Mouse (Mus musculus) right cerebral cortex, postnatal 14 days (tissue): ENCODE measurements around the gene Cdk5rap1.
"Not testable (repeated sequence)": the region's sequence is repeated elsewhere in the genome, so short reads cannot be mapped to it uniquely, and the experiment has no call there.

Experiments used
- DNase-seq: peaks from one replicate; pipeline ENCODE4 v3.0.0; 2022

Cdk5rap1 gene

DNA sequence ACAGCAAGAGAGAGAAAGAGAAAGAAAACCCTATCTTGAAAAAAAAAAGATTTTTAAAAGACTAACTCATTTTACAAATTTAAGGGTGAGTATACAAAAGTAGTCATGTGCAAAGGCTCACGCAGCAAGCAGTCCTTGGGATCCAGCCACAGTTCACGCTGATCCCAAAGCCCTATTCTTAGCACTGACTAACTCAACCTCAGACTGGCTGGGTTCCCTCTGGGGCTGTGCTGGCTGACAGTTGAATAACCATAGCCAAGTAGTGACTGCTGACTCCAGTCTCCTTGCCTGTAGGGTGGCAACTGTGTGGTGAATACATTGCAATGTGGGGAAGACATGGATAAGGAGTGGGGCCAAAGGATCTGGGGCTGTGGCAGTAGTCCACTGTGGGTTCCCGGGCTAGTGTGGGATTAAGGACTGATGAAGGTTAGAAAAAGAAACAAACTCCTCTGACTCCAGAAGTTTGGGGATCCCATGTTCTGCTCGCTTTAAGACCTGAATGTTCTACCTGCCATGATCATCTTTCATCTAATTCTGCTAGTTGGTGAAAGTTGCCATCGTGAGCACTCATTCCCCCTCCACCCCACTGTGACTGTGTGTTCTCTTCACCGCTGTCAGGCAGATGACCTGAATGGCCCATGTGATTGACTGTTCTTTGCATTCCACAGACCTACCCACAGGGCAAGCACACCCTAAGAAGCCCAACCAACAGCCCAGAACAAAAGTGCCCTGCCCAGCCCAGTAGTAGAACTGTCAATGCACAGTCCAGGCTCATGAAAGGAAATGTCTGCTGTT is 2.2 kb upstream of the Cdk5rap1 start:
- no peak for DNase-seq

DNA sequence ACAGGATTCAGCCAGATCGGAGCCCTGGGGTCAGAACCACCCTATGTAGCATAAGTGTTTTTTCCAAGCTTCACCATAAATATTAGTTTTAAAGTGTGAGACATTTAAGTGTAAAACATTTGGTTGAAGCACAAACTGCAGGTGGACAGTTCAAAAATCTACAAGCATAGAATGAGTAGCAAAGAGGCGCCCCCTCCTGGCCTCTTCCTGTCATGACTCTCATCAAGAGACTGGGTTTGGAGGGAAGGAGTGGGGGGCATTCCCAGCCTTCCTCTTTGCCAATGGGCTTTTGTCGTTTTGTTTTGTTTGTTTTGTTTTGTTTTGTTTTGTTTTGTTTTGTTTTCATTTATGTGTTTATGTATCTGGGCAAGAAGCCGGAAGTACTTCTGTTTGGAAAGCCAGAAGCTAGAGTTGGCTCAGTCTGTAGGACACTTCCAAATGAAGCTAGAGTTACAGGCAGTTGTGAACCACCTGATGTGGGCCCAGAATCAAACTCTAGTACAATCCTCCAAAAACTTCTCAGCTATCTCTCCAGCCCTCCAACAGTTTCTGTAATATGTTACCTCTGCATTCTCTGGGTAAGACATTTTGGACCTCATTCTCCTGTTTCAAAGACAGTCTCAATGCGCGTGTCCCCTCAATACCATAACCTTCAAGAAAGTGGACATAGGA is 1.3 kb upstream of the Cdk5rap1 start:
- DNase-seq: peak; percentile 77

DNA sequence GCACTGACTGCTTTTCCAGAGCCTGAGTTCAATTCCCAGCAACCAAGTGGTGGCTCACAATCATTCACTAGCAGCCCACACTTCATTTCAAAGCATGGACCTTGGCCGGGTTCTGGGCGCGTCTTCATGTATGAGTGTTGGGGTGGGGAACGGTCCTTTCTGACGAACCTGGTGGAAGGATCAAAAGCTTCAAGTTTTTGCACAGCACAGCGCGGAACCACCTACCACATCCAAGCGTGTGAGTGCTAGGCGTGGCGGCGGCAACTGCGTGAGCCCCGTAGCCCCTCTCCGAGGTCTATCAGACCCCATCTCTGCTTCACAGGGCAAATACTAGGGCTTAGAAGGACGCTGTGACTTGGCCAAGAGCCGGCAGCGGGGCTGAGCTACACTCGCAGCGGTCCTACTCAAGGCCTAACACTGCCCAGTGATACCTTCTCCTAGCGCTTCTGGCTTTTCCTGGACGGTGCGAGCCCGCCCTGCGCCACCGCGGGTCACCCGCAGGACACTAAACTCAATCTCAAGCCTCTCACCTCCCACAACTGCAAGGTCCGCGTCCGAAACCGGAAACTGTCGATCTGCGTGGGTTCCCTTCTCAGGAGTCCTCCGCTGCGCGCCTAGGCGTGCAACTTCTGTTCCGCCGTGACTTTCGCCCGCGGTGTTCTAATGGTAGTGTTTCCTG is 520 bp downstream of the Cdk5rap1 start:
- peak; percentile 88 for DNase-seq

DNA sequence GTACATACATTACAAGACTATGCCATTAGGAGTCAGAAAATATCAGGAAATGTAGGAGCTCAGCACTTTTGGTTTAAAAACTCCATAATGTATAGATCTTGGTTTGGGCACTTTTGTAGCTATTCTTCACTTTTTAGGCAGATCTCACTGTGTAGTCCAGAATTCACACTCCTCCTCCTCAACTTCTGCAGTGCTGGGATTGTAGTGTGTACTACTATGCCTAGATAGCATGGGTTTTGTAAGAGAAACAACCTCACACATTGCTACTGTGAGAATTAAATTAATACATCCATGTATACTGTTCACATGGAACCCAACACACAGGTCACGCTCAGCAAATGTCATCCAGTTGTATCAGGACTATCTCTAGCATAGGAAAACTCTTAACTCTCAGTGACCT is 5.3 kb downstream of the Cdk5rap1 start:
- no peak for DNase-seq

DNA sequence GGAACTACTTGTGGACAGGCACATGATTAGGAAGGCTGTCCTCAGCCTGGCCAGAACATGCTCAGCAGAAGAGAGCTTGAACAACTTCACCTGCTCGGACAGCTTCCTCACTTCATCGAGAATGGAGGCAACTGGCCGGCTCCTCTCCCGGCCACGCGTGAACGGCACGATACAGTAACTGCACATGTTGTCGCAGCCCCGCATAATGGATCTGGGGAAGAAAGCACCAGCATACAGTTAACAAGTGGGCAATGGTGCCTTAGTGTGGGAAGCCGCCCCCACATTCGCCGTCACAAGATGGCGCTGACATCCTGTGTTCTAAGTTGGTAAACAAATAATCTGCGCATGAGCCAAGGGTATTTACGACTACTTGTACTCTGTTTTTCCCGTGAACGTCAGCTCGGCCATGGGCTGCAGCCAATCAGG is 18.8 kb downstream of the Cdk5rap1 start:
- not testable (repeated sequence) for DNase-seq

DNA sequence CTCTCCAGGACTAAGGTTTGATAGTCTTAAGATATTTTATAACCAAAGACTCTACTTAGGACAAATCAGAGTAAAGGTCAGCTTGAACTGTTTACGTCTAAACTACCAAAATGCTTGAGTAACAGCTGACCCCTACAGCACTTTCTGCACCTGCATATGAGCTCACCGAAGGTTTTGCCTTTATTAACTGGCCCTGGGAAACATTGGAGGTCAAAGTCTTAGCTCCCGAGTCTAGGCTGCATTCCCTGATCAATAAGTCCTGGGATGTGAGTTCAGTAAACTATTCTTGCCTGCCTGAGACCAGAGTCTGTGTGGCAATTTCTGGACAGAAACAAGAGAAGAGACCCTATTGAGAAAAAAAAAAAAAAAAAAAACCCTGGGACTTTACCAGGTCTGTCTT is 24.7 kb downstream of the Cdk5rap1 start:
- no peak for DNase-seq

DNA sequence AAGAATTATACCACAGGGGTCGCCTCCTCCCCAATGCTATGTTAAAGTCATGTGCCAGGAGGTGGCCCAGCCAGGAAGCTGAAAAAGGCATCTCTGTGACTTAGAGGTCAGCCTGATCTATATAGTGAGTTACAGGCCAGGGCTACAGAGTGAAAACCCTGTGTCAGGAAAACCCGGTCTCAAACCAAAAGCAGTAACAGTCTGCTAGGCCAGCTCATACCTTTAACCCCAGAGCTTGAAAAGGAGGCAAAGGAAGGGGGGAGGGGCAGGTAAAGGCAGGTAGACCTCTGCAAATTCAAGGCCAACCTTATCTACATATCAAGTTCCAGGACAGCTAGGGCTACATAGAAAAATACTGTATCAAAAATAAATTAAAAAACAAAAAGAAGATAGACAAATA is 33.5 kb downstream of the Cdk5rap1 start:
- no peak for DNase-seq

- no peak for DNase-seq
These were observed 34.6 kb downstream of the Cdk5rap1 start for GRCm38 (mm10) chr2:154338161-154338560.

- no peak for DNase-seq
These were observed 37.2 kb downstream of the Cdk5rap1 start for GRCm38 (mm10) chr2:154335572-154335971.

- no peak for DNase-seq
These were observed 46.0 kb downstream of the Cdk5rap1 start for GRCm38 (mm10) chr2:154326852-154327251.

GRCm38 (mm10) chr2:154313771-154314170 is 59.0 kb downstream of the Cdk5rap1 start:
- DNase-seq: not testable (repeated sequence)

DNA sequence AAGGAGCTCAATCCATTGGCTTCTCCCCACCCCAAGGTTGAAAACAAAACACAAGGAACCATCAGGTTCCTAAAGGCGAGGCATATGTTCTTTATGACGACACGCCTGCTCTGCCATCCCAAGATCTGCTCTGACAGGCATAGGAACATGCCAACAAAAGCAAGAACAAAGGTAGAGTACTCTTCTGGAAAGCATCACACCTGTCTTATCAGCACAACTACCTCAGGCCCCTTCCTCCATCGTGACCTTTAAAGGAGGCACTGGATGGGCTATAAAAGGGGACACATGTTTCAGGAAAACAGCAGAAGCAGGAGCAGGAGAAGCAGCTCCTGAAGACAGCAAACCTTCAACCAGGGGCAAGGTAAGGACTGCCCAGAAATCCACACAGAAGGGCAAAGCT is 65.9 kb downstream of the Cdk5rap1 start, which contains the start of gene Bpifb9b:
Bpifb9b (plus strand) TSS at position 301 of the 400 bp plus-strand sequence.
- DNase-seq: not testable (repeated sequence)

DNA sequence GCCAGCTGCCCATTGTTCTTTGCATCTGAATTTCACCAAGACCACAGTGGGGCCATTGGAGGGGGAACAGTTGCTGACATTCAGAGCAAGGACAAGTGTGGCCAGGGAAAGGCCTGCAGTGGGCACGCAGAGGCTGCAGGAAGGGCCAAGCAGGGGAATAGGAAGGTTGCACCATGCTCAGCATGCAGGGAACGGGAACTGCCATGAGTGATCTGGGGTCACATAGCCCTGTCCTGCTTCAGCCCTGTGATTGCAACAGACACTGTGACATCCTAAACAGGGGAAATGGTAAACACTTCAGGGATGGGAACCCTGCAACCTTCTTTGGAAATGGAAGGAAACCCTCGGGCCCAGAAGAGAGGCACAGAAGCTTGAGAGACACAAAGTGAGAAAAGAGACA is 68.2 kb downstream of the Cdk5rap1 start:
- not testable (repeated sequence) for DNase-seq

GRCm38 (mm10) chr2:154301763-154302162 is 71.0 kb downstream of the Cdk5rap1 start:
- no peak for DNase-seq

DNA sequence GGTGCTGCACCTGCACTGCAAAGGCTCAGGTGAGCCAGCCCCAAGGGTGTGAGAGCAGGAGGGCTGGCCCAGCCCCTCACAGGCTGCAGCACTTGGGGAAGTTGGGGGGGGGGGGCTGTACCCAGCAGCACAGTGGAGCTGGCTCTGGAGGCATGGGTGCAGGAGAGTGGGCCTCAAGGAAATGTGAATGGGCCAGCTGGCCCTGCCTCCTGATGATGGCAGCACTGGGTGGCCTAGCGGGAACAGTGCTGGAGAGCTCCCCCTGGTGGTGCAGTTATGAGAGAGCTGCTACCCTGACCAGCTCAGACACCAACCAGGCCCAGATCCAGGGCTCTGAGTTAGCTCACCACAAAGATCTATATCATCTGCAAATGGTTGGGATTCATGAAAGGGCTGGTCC is 72.3 kb downstream of the Cdk5rap1 start:
- DNase-seq: peak; percentile 74

- peak; percentile 28 for DNase-seq
These were observed 78.1 kb downstream of the Cdk5rap1 start for GRCm38 (mm10) chr2:154294746-154295145.

- DNase-seq: no peak
These were observed 80.0 kb downstream of the Cdk5rap1 start for GRCm38 (mm10) chr2:154292833-154293232.

- not testable (repeated sequence) for DNase-seq
These were observed 80.9 kb downstream of the Cdk5rap1 start for GRCm38 (mm10) chr2:154291866-154292265.
